Mouse (Mus musculus): ENCODE measurements around the gene Suclg2.

Suclg2 gene

GRCm38 (mm10) chr6:95469521-95469920 is 249.1 kb downstream of the Suclg2 start:
- DNase-seq (ENCODE audit: low spot score in 2 of 2), result no peak

- no peak for DNase-seq (ENCODE audit: low spot score in 2 of 2)
Observed at GRCm38 (mm10) chr6:95465322-95465721, 253.3 kb downstream of the Suclg2 start.

DNA sequence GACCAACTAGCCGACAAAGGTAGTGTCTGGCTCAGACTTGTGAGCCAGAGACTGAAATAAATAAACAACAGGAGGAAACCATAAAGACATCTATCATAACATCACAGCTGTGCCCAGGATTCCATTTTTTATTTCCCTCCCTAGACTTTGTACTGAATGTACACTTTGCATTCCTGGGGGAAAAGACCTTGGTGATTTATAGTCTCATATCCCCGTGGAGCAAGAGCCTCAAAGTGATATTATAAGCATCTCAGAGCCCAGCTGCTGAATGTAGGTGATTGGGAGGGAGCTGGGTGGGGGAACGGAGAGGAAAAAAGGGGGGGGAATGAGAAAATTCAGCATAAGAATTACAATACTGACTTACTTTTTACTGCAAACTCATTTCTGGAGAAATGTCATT is 259.2 kb downstream of the Suclg2 start:
- no peak for DNase-seq (ENCODE audit: low spot score in 2 of 2)

DNA sequence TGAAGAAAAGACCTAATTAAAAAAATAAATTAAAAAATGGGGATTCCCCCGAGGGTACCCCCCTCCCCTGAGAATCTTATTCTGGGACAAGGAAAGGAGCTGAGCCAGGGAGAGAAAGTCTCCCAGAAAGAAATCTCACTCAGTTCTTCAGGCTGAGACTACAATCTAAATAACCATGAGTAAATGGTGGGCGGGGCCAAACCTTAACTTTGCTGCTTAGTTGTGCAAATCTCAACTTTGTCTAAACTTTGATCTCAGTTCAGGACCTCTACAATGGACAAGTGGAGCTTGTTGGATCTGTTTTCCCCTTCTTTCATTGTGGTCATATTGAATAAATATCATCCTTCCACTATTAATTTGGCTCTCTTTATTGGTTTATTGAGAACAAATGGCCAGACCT is 272.4 kb downstream of the Suclg2 start:
- DNase-seq (ENCODE audit: low spot score in 2 of 2), result no peak

DNA sequence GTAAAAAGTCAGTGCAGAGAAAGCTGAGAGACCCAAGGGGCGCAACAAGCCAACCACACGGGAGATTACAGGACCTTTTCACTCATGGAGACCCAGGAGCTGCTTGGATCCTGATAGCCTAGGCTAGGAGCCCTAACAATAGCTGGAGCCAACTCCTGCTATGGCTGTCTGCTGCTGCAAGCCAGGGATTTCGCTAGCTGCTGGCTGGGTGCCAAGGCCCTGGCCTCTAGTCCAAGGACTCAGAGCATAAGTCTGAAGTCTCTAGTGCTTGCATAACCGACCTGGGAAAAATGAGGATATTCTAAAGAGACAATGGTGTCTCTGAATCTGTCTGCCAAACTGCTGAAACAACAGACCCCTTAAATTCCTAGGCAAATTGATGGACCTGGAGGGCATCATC is 273.6 kb downstream of the Suclg2 start:
- peak in 1 of 2 experiments; percentile 53 for DNase-seq (ENCODE audit: low spot score in 2 of 2)

Measured in cerebellum, postnatal 4 days (tissue).